Mouse (Mus musculus): Measurements from ENCODE around the gene Rgs13.

DNA sequence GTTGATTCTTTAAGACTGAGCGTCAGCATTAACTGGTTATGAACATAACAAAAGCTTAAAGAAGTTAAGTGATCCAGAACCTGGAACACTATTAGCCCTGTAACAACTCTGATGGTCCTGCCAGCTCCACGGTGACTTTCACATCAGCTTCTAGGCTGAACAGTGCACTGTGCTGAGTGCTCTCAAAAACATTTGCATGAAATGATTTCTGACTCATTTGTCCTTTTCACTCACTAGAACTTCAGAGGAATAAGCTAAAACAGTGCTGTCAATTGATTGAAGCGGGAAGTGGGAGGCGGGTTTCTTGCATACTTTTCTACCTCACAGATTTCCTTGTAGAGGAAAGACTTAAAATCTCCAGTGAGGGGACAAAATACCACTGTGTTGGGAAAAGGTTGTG lies 8.3 kb downstream of the Rgs13 start:
- no peak for TF ChIP-seq GABPA (IDR thresholded peaks at IDR 0.05; ENCODE audit: insufficient replicate concordance, low read depth, low read length)
- peak; percentile 67 for TF ChIP-seq POLR2A (IDR thresholded peaks at IDR 0.05; ENCODE audit: low read depth, low read length)
- peak; percentile 76; the same call in 1 of the 2 replicates for TF ChIP-seq TBP (conservative IDR thresholded peaks at IDR 0.05; ENCODE audit: low read depth, low read length)
- no peak for TF ChIP-seq USF1 (IDR thresholded peaks at IDR 0.05; ENCODE audit: low read depth, low read length)
